In the genomic region with DNA sequence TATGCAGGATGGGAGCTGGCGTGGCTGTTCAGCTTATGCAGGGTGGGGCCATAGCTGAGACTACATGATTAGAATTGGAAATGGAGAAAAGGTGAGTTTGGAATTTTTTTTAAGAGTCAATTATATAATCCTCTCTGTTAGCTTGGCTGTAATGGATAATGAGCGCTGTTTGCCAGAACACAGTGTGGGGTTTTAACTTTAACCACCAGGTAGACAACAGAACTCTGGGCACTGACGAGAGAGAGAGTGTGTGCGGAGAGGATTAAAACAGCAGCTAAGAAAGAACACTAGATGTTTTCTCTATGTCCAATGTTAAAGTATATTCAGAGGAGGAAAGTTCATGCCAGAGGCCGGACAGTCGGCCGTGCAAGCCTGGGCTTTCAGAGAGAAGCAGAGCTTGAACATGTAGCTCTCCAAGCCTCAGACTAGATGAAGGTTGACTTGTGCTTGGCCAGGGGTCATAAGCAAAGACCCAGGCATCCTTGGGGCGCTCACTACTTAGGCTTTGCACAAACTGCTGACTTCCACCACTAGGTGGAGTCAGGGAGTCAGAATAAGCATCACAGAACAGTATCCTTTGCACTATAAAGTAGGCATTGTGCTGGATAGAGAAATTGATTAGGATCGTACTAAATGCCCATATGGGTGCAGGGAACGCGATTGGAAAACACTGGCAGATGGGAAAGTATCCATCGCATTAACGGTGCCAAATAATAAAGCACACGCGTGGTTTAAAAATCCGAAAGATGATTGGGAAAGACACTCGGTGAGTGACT, we compare ENCODE assay signal across 8 mouse cellular contexts.
A peak's percentile ranks its signal among the peaks of the same experiment; 100 is the strongest.
DNase-seq lines count a peak whose midpoint lies in the region; ATAC-seq and TF ChIP-seq lines count a peak whose summit lies in the region.
"Had no signal": no experiment of that assay in that cellular context is flagged by ENCODE, and none has a peak within 500 bp of the region (broad histone marks: within the 10 kb centered on the region; RNA-seq: fewer than 3 reads in every experiment).

No protein-coding gene starts in this region.

- no peak overlapping the region for H3K27ac ChIP-seq in midbrain, embryonic 10.5 days (replicated peaks)
- no peak overlapping the region for H3K27ac ChIP-seq in midbrain, embryonic 16.5 days (ENCODE audit: low read length)
- H3K27ac ChIP-seq in bone marrow macrophage, adult 2 months (ENCODE audit: insufficient read depth, low read depth, low read length), result no peak overlapping the region
- H3K27ac ChIP-seq in forebrain, embryonic 13.5 days, result no peak overlapping the region

- 87% methylated on average over 17 of the region's 17 CpGs for WGBS in midbrain, embryonic 10.5 days
- 80% methylated on average over 17 of the region's 17 CpGs for WGBS in midbrain, embryonic 16.5 days
- 74% methylated on average over 17 of the region's 17 CpGs for WGBS in forebrain, embryonic 13.5 days

- H3K36me3 ChIP-seq in midbrain, embryonic 10.5 days, result no peaks in the 10 kb centered on the region
- H3K36me3 ChIP-seq in midbrain, embryonic 16.5 days (ENCODE audit: control insufficient read depth, insufficient read depth, low read length), result no peaks in the 10 kb centered on the region
- H3K36me3 ChIP-seq in forebrain, embryonic 13.5 days (ENCODE audit: poor library complexity, severe bottlenecking), result peaks cover 3% of the 10 kb centered on the region; the same call in 1 of the 2 replicates

- H3K9me3 ChIP-seq in midbrain, embryonic 10.5 days (replicated peaks), result no peaks in the 10 kb centered on the region
- no peaks in the 10 kb centered on the region for H3K9me3 ChIP-seq in midbrain, embryonic 16.5 days (replicated peaks; ENCODE audit: control insufficient read depth, low read length, poor library complexity, severe bottlenecking)
- H3K9me3 ChIP-seq in forebrain, embryonic 13.5 days (replicated peaks), result no peaks in the 10 kb centered on the region

- peak; percentile 33 for DNase-seq in midbrain, embryonic 10.5 days (ENCODE audit: low spot score)
- peak; percentile 61 to 72 for DNase-seq in layer of hippocampus, adult 8-10 months (ENCODE audit: low spot score in 2 of 2)
- peak; percentile 72 for DNase-seq in mesoderm, embryonic 11.5 days (ENCODE audit: low read depth, low spot score)
- no peak for DNase-seq in ovary, adult 18-20 months (ENCODE audit: low spot score)

- peak; percentile 37; the same call in 1 of the 2 replicates for TF ChIP-seq CTCF in bone marrow macrophage, adult 2 months (IDR thresholded peaks at IDR 0.05; ENCODE audit: low read depth, low read length)

- H3K27me3 ChIP-seq in midbrain, embryonic 10.5 days (ENCODE audit: low read depth, poor library complexity, severe bottlenecking), result no peaks in the 10 kb centered on the region
- no peaks in the 10 kb centered on the region for H3K27me3 ChIP-seq in midbrain, embryonic 16.5 days (ENCODE audit: control insufficient read depth, insufficient read depth, low read depth, low read length)
- no peaks in the 10 kb centered on the region for H3K27me3 ChIP-seq in forebrain, embryonic 13.5 days

- no peak overlapping the region for H3K4me2 ChIP-seq in midbrain, embryonic 16.5 days (ENCODE audit: low read length)
- H3K4me2 ChIP-seq in forebrain, embryonic 13.5 days, result no peak overlapping the region

- no peaks in the 10 kb centered on the region for H3K4me1 ChIP-seq in midbrain, embryonic 10.5 days
- no peaks in the 10 kb centered on the region for H3K4me1 ChIP-seq in midbrain, embryonic 16.5 days (ENCODE audit: control insufficient read depth, insufficient read depth, low read length)
- H3K4me1 ChIP-seq in bone marrow macrophage, adult 2 months (ENCODE audit: control insufficient read depth, insufficient read depth, low read length), result no peaks in the 10 kb centered on the region
- H3K4me1 ChIP-seq in forebrain, embryonic 13.5 days, result no peaks in the 10 kb centered on the region; the same call in 1 of the 2 replicates

- TF ChIP-seq POLR2A in bone marrow macrophage, adult 2 months (IDR thresholded peaks at IDR 0.05; ENCODE audit: borderline replicate concordance, low read depth, low read length), result no peak

- ATAC-seq in midbrain, embryonic 16.5 days, result no peak
- peak; percentile 83 for ATAC-seq in forebrain, embryonic 13.5 days

- no peak overlapping the region for H3K9ac ChIP-seq in midbrain, embryonic 16.5 days (ENCODE audit: low read depth, low read length)
- no peak overlapping the region for H3K9ac ChIP-seq in forebrain, embryonic 13.5 days

- no peak overlapping the region for H3K4me3 ChIP-seq in midbrain, embryonic 10.5 days
- H3K4me3 ChIP-seq in midbrain, embryonic 16.5 days (ENCODE audit: low read depth, low read length), result no peak overlapping the region
- H3K4me3 ChIP-seq in bone marrow macrophage, adult 2 months (ENCODE audit: insufficient read depth, low read length), result no peak overlapping the region
- no peak overlapping the region for H3K4me3 ChIP-seq in forebrain, embryonic 13.5 days
- H3K4me3 ChIP-seq: myocyte had no signal
